Mouse (Mus musculus) kidney, postnatal 36 days (tissue): Measurements from ENCODE around the gene D2hgdh.
"Not testable (repeated sequence)": the region's sequence is repeated elsewhere in the genome, so short reads cannot be mapped to it uniquely, and the experiment has no call there.

ENCODE experiments used
- DNase-seq, 2 experiments: peaks; one replicate each; pipeline ENCODE4 v3.0.0; 2021 to 2022; ENCODE audit warnings: mixed read lengths in 2 of 2

D2hgdh gene

DNA sequence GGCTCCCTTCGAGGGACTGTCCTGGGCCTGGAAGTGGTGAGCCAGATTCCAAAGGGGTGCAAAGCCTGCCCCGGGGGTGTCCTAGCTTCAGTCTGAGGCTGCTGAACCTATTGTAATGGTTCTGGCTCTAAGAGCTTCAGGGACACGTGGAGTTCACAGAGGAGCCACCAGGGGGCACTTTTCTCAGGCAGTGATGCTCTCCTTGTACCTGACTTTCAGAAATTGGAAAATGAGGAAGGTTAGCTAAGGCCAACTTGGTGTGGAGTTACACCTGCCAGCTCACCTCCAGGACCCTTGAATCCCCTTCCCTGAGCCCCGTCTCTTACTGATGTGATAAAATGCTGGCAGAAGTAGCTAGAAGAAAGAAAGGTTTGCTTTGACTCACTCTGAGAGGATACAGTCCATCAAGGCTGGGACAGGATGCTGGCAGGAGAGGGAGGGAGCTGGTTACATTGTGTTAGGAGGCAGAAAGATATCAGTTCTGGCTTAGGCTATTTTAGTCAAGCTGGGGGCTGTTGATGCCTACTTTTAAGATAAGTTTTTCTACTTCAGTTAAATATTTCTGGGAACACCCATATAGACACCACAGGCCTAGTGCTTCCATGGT lies 8.1 kb downstream of the D2hgdh start:
- DNase-seq = not testable (repeated sequence)

DNA sequence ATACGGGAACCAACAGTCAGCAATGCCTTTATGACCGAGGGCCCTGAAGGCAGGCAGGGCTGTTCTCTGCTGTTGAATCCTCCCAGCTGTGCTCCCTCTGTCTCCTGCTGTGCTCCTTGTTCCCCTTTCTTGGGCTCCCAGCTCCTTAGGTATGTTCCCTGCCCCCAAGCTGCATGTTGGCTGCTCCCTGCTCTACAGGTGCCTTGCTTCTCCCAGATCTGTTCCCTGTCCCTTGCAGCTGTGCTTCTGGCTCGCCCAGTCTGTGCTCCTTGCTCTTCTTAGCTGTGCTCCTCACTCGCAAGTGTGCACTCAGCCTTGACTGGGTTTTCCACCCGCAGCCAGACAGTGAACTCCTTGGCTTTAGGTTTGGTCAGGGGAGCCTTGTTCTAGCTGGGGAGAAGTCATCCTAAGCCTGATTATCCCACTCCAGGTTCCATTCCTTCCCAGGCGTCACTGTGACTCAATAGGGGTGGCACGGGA lies 10.0 kb downstream of the D2hgdh start:
- no peak for DNase-seq

DNA sequence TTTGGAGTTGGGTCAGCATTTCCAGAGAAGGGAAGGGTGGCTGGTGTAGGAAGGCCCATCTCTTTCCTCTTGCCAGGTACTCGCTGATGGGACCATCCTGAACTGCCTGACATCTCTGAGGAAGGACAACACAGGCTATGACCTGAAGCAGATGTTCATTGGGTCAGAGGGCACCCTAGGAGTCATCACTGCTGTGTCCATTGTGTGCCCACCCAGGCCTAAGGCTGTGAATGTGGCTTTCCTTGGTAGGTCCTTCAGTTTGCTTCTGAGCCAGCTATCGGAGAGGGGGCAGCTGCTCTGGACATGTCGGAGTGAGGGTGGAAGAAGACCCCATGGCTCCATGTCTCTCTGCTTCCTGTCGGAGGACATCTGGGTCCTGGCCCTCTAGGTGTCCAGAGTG lies 10.5 kb downstream of the D2hgdh start:
- no peak for DNase-seq

DNA sequence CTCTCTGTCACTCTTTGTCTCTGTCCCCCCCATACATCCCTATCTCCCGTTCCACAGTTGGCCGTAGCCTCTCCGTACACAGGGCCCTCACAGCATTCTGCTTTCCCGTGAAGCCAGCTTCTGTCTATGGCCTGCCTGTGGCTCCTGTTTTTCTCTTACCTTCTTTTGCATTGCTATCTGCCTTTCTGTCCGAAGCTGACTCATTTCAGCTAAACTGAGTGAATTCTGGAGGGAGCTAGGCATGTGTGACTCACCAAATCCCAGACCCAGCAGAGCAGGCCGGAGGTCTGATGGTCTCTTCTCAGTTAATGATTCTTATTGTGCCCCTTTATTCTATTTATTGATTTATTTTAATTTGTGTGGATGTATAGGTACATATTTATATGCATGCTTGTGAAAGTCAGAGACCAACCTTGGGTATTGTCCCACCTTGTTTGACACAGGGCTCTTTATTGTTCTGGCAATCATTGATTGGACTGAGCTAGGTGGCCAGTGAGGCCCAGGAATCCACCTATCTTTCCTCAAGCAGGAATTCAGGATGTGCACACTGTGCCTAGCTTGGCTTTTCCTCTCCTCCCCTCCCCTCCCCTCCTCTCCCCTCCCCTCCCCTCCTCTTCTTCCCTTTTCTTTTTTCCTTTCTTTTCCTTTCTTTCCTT lies 11.3 kb downstream of the D2hgdh start:
- no peak for DNase-seq

DNA sequence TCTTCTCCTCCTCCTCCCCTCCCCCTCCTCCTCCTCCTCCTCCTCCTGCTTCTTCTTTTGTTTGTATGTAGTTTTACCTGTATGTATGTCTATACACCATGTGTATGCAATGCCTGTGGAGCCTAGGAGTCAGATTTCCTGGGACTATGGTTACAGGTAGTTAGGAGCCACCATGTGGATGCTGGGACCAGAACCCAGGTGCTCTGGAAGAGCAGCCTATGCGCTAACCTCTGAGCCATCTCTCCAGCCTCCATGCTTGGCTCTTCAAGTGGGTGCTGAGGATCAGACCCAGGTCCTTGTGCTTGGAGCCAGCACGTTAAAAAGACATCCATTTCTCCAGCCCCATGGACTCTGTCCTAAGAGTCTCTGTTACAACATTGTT lies 11.8 kb downstream of the D2hgdh start:
- no peak for DNase-seq

DNA sequence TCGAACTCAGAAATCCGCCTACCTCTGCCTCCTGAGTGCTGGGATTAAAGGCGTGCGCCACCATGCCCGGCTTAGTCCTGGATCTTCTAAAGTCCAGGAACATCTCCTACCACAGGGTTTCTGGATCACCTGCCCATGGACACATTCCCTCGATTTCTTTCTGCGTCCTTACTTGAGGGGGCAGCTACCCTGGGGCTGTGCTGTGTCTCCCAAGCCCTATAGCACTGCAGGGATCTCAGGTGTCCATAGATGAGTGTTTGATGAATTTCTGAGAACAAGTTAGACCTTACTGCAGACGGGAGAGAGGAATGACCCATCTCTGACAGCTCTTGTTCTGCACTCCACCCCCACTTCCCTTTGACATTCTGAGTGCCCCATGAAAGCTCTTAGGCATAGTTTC lies 12.6 kb downstream of the D2hgdh start:
- no peak for DNase-seq

DNA sequence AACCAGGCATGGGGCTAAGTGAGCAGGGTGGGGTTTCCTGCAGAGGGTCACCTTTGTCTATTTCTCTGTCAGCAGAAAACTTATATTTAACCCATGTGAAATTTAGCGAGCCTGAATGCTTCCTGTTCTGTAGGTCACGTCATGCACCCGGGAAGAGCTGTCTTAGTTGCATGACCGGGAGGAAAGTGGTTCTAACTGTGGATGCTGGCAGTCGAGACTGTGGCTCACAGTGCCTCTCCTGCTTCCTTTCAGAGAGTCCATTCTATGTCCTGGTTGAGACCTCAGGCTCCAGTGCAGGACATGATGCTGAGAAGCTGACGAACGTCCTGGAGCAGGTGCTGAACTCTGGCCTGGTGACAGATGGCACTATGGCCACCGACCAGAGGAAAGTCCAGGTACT lies 13.9 kb downstream of the D2hgdh start:
- DNase-seq = not testable (repeated sequence)

DNA sequence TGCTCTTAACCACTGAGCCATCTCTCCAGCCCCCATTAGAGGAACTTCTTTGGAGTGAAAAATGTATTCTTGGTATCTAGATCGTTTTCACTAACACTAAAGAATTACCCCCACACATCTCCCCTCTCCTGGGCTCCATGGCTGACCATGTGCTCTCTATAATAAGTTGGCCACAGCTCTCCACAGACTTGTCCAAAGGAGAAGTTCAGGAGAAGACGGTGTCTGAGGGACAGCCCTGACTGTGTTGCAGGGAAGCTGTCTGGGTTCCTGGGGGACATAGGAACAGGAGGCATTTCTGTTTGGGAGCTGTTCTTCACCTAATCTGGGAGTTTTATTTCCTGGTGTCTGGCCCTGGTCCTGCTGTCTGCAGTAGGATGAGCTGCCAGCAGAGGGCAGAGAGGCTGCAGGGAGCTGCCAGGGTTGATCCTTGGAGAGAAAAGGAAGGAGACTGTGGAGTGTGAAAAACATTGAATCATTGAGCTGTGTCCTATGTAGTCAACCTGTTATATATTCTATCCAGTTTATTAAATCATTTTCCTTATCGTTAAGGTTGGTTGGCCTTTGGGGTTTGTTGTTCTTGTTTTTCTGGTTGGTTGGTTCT lies 21.2 kb downstream of the D2hgdh start:
- not testable (repeated sequence) for DNase-seq

DNA sequence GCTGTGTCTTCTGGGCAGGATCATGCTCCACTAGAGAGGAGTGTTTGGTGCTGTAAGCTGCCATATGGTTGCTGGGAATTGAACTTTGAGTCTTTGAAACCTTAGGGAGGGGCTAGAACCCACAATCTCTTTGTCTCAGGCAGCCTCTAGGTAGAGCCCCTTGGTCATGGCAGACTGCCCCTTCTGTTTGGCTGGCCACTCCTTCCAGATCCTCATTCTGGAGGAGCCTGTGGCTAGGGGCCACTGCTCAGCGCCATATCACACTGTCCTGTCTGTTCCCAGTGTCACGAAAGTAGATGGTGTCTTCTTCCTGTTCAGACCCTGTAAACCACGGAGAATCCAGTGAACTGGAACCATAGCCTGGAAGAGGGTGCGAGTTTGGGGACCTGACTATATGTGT lies 31.1 kb downstream of the D2hgdh start:
- DNase-seq = not testable (repeated sequence)

DNA sequence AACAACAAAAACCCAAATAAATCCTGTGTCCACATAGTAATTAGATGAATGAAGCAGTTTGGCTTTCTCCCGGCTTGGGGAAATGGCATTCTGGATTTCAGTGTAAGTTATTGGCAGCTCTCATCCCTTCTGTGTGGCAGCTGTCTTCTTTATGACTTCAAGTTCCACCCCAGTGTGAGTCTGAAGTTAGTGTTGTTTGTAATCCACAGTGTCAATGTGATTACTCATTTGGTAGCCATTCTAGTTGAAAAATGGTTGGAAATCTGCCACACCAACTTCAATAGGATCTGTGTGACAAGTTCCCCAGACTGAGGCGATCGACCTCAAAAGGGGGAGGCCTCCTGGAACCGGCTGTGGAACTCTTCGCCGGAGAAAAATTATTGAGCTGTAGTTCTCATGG lies 32.7 kb downstream of the D2hgdh start:
- no peak for DNase-seq

DNA sequence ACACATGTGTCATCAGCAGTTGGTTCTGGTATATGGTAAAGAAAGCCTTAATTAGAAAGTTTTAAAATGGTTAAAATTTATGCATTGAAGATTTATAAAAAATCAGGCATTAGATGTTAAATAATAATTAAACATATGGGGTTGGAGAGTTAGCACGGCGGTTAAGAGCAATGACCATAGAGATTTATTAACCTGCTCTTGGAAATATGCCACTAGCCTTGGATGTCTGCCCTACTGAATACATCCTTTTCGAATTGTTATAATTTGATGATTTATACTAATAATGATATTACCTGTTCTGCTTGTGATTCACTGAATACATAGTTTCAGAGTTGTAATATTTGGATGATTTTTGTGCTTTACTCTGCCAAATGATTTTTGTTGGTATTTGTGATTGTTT lies 33.3 kb downstream of the D2hgdh start:
- DNase-seq = peak in 1 of 2 experiments; percentile 35

DNA sequence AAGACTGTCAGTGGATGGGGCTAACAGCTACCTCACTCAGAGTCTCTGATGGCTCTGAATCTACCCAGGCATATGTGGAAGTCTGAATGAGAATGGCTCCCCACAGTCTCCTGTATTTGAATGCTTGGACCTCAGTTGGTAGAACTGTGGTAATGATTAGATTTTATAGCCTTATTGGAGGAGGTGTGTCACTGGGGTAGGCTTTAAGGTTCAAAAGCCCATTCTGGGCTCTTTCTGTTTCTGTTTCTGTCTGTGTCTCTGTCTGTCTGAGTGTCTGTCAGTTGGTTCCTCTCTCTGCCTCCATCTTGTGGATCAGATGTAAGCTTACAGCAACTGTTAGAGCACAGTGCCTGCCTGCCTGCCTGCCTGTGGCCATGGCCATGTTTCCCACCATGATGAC lies 34.9 kb downstream of the D2hgdh start:
- DNase-seq = no peak

DNA sequence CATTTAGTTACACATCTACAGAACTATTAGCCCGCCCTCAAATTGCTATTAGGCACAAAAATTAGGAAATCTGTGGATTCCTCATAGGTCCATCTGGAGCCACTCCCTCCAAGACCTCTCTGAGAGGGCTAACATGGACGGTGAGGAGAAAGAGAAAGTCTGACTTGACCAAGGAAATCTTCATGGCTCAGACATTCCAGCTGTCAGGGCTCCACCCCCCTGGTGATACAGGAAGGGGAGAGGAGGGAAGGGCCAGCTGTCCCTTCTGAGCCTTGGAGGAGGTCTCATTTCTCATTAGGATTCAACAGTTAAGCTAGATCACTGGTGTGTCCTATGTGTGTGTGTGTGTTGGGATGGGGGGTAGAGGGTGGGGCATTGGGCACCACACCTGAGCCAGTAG lies 36.3 kb downstream of the D2hgdh start, which contains the start of gene Gal3st2:
Gene Gal3st2, plus strand, starts transcription at position 259 of the 400 bp plus-strand sequence.
- DNase-seq = not testable (repeated sequence)

DNA sequence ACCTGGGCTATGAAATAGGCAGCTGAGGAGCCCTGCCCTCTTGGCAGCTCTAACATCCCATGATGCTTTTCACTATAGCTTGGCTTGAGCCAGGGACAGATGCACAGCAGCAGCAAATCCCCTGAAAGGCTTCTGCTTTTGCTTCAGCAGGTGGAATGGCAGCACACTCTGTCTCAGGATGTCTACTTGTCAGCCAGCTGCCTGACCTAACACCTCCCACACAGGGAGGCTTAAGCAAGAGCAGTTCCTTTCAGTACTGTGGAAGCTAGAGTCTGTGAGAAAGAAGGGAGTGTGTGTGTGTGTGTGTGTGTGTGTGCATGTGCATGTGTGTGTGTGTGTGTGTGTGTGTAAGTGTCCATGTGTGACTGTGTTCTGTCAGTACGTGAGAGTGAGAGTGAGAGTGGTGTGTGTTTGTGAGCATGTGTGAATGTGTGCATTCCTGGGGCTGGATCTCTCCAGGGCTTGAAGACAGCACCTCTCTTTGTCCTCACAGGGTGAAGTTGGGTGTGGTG lies 46.9 kb downstream of the D2hgdh start:
- DNase-seq = not testable (repeated sequence)

DNA sequence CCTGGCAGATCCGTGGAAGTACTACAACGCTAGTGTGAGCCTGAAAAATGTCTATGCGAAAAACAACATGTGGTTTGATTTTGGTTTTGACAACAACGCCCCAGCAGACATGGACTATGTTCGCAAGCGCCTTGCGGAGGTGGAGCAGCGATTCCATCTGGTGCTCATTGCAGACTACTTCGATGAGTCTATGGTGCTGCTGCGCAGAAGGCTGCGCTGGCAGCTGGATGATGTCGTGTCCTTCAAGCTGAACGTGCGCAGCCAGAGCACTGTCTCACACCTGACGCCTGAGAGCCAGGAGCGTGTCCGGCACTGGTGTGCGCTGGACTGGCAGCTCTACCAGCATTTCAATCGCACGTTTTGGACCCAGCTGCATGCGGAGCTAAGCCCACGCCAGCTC lies 49.7 kb downstream of the D2hgdh start:
- DNase-seq = not testable (repeated sequence)

DNA sequence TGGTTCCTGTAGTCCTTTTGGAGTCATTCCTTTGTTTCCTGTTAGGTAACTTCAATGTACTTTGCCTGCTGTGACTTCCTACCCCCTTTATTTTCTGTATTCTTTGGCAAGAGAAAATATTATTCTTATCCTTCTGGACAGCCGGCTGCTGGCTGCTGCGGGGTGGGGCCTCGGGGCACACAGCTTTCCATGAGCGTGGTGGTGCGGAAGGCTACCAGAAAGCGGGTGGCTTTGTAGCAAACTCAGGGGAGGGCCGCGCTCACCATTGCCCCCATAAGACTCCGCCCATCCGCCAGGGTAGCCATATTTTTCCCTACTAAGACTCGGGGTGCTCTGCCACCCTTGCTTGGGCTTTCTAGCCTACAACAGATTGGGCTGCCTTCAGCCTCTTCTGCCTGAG lies 57.1 kb downstream of the D2hgdh start:
- not testable (repeated sequence) for DNase-seq

DNA sequence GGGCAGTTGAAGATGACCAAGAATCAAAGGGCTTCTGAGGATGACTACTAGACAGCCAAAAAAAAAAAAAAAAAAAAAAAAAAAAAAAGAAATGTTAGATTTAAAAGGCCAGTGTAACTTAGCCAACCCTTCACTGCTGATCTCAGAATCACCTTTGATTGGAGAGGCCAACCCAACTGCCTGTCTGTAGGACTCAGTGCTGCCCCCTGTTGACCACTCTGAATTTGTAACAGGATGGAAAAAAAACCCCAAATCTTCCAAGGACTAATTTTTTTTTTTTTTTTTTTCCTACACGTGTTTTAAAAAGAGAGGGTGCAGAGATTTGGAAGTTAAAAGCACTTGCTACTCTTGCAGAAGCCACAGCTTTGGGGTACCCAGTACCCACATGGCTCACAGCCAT lies 66.2 kb downstream of the D2hgdh start:
- DNase-seq = peak in 1 of 2 experiments; percentile 30

DNA sequence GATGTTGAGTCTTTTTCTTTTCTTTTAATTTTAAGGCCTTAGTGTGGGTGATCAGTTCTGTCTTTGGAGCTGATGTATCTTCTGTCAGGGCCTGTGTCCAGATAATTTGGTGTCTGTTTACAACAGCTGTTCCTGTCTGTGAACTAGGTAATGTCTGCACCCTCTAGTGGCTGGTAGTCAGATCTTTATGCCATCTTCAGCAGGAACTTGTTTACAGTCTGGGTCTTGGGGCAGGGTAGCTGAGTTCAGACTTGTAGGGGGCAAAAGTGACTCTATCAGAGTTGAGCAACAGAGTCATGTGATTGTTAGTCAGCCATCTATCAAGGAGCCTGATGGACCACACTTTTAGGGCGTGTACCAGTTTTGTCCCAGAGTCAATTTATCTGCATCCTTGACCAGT lies 72.7 kb downstream of the D2hgdh start:
- not testable (repeated sequence) for DNase-seq

DNA sequence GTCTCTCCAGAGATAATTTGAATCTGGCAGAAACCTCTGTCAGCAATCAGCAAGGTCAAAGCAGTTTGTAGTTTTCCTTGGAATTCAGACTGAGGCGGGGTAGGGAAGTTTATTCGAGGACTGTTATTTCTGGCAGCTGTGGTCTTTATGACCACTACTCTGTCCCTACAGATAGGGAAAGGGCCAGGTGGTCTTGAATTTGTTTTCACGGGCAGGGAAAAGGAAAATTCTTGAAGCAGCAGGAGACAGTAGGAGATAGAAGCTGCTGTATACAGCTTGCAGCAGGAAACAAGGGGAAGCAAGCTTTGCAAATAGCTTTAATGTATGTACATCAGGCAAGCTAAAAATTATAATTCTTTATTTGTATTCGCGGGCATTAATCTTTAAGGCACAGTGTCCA lies 76.6 kb downstream of the D2hgdh start:
- not testable (repeated sequence) for DNase-seq
